Mouse (Mus musculus) embryo, embryonic 11.5 days (tissue): ENCODE measurements around the gene Adsl.

Experiments
- DNase-seq: peaks from one replicate; pipeline ENCODE4 v3.0.0-alpha.2; 2012; ENCODE audit warnings: low read depth, low spot score

Adsl gene

DNA sequence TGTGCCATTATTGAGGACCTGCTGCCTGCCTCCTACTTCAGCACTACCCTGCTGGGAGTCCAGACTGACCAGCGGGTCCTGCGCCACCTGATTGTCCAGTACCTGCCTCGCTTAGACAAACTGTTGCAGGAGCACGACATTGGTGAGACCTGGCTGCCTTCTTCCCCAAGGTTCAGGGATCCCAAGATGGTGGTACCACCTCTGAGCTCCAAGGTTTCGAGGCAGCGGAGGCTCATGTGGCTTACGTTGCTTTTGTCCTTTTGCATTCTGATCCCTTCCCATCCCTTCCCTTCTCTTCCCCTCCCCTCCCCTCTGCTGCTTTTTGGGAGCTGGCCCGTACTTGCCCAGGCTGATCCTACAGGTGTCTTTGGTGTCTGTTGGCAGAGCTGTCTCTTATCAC, 59.6 kb downstream of the Adsl start:
- DNase-seq, result no peak

DNA sequence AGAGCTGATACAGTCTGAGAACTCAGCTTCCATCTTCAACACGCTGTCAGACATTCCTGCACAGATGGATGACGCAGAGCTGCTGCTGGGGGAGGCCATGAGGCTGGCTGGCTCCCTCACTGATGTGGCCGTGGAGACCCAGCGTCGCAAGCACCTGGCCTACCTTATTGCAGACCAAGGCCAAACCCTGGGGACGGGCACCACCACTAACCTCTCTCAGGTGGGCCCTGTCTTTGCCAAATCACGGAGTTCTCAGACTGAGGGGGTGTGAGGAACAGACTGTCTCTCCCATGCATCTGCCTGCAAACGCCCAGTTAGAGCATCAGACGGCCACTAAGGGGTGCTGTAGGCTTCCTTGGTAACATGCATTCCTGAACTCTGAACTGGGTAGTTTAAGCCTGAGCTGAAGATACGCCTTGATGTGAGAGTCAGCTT, 60.4 kb downstream of the Adsl start:
- DNase-seq, result no peak

DNA sequence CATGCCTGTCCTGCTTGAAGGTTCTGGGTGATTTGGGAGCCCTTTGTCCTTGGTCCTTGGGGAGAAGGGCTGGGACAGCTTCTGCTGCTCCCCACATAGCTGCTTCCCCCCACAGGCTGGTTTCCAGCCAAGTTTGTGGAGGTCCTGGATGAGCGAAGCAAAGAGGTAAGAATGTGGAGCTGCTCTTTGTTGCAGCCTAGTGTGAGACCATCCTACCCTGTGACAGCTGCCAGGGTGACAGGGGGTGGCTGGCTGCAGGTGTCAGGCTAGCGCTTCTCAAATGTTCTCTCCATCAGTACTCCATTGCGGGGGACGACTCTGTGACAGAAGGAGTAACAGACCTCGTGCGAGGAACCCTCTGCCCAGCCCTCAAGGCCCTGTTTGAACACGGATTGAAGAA, 61.8 kb downstream of the Adsl start:
- DNase-seq, result no peak

DNA sequence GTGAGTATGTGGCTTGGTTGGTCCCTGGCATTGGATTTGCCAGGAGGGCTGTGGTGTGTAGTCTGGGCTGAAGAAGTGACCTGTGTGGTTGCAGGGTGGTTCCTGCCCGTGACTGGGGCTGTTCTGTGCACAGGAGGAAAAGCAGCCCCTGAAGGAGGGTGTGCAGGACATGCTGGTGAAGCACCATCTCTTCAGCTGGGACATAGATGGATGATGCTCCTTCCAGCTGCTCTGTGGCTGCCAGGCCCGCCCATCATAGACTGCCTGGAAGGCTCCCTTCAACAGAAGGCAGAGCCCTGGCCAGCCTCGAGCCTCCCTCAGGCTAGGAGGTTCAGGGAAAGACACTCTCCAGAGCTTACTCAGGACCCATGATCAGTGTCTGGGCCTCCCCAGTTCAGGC, 63.2 kb downstream of the Adsl start:
- no peak for DNase-seq

DNA sequence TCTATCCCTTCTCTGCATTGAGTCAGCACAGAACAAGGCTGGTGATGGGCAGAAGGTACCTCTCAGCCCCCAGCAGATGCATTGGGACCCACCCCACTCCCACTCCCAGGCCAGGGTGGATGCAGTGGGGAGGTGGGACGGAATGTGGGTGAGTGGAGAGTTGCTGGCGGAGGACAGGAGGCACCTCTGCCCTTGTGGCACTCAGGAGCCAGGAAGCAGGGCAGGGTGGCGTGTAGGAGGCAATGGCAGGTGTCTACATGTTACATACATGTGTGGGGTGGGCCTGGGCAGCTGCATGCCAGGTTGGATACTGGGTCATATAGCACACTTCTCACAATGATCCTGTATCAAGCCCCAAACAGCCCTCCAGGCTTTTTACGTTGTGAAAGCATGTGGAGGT, 64.1 kb downstream of the Adsl start:
- no peak for DNase-seq

DNA sequence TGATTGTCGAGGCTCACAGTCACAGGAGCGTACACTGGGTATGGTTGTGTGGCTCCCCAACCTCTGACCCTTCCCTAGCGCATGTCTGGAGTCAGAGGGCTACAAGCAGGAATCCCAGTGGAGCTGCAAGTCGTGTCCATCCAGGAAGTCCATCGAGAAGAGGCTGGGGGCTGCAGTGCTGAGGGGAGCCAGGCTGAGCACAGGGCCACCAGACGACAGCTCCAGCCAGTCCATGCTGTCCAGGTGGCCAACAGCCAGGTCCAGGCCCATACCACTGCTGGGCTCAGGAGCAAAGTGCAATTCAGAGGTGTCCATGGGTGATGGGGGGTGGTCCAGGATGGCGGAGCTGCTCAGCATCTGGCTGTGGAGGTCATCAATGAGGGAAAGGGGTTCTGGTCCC, 64.9 kb downstream of the Adsl start:
- DNase-seq, result no peak

DNA sequence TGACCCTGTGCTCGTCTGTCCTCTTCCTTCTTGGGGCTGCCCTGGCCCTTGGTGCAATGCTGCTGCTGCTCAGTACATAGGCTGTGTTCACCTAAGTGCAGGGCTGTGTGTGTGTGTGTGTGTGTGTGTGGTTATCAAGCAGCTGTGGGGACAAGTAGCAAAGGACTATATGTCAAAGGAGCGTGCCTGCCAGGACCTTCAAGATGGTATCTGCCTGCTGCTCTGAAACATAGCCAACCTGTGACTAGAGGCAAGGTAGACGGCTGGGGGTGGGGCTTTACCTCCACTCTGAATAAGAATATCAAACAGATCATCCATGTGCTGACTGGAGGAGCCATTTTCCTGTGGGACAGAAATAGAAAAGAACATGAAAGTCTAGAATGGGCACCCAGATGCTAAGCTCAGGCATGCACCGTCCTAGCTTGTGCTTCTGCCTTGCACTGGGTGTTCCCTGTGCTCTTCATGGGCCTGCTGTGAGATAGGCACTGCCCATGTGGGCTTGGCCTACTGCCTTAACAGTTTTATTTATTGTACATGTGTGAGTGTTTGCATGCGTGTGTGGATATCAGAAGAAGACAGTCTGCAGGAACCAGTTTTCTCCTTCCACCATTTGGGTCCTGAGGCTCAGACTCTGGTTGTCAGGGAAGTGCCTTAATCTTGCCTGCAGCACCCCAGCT, 66.9 kb downstream of the Adsl start:
- DNase-seq, result no peak

DNA sequence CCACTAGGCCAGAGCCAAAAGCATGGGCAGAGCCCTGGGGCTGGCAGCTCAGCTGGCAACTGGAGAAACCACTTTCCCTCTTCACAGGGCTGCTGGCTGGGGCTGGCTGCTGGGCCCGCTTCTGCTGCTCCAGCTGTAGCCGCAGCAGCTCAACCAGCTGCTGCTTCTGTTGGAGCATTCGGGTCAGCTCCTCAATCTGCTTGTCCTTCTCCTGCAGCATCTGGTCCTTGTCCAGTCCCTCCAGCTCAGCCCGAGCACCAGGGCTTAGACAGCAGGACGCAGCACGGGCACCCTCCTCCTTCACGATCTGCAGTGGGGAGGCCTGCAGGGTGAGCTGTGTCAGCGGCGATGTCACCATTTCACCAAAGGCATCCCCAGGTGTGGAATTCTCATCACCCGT, 68.2 kb downstream of the Adsl start:
- no peak for DNase-seq

DNA sequence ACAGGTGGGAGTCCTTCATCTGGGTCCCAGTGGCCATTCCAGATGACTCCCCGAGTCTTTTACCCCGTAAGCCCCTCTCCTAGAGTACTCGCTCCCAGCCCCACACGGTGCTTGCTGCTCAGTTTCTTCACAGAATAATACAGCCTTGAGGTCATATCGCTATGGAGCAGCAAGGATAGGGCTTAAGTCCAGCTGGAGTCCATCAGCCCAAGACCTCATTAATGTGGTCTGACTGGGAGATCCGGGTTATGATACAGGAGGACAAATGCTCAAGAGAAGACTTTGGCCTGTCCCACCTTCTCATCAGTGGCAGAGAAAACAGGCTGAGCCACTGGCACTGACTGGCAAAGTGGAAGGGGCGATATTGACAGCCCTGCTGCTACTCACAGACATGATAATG, 69.0 kb downstream of the Adsl start:
- no peak for DNase-seq
